Mouse (Mus musculus): Measurements from ENCODE around the gene Tbc1d30. TPM values are rescaled to one million over a fixed set of nuclear protein-coding genes. Genes with fewer than 3 reads are reported as not detected.

Gene Tbc1d30
- polyA plus RNA-seq, 1 experiment from 2014 or later, result 2.8 TPM

DNA sequence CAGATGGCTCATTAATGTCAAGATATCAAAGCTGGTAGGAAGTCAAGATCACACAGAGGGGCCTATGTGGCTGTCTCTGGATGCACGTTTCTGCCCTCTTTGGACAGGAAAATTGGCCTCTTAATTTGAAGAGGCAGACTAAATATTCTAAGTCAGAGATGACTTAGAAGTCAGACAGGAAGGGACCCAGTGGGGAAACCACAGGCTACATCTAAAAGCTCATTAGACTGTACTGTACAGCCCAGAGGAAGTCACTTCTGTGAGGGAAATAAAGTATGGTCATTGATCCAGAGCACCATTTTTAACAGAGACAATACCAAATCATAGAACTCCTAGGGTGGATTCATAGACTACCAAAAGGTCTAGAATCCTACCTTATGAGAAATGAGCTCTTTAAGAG is 76.1 kb downstream of the Tbc1d30 start:
- no peak overlapping the region for H3K4me3 ChIP-seq (ENCODE audit: low read depth, low read length)
- ATAC-seq (ENCODE audit: low FRiP score), result no peak
- H3K9ac ChIP-seq (ENCODE audit: low read length), result no peak overlapping the region
- no peaks in the 10 kb centered on the region for H3K27me3 ChIP-seq (ENCODE audit: control insufficient read depth, insufficient read depth, low read length)
- H3K4me2 ChIP-seq, result no peak overlapping the region
- no peaks in the 10 kb centered on the region for H3K4me1 ChIP-seq (ENCODE audit: control insufficient read depth, insufficient read depth, low read length)
- 84% methylated on average over 1 of the region's 1 CpGs for WGBS
- no peak for DNase-seq (ENCODE audit: low spot score, missing footprints)
- H3K27ac ChIP-seq (ENCODE audit: low read depth, low read length), result no peak overlapping the region
- no peaks in the 10 kb centered on the region for H3K36me3 ChIP-seq (ENCODE audit: control insufficient read depth, insufficient read depth, low read length)
- H3K9me3 ChIP-seq (ENCODE audit: control insufficient read depth, low read length), result no peaks in the 10 kb centered on the region

- Histone ChIP-seq H3K4me2 (no peak overlapping the region), H3K27ac (ENCODE audit: low read depth, low read length) (no peak overlapping the region), H3K27me3 (ENCODE audit: control insufficient read depth, insufficient read depth, low read length) (no peaks in the 10 kb centered on the region), H3K4me1 (ENCODE audit: control insufficient read depth, insufficient read depth, low read length) (no peaks in the 10 kb centered on the region), H3K4me3 (ENCODE audit: low read depth, low read length) (no peak overlapping the region), H3K9ac (ENCODE audit: low read length) (no peak overlapping the region), H3K9me3 (ENCODE audit: control insufficient read depth, low read length) (no peaks in the 10 kb centered on the region), H3K36me3 (ENCODE audit: control insufficient read depth, insufficient read depth, low read length) (0 out of 2 replicates have a peak, but pooled peaks cover 3% of the 10 kb centered on the region)
- ATAC-seq (ENCODE audit: low FRiP score) (no peak), DNase-seq (ENCODE audit: low spot score, missing footprints) (peak; percentile 21)
- 84% methylated on average over 8 of the region's 8 CpGs for WGBS
Measured at GRCm38 (mm10) chr10:121271002-121271401, 80.1 kb downstream of the Tbc1d30 start.

DNA sequence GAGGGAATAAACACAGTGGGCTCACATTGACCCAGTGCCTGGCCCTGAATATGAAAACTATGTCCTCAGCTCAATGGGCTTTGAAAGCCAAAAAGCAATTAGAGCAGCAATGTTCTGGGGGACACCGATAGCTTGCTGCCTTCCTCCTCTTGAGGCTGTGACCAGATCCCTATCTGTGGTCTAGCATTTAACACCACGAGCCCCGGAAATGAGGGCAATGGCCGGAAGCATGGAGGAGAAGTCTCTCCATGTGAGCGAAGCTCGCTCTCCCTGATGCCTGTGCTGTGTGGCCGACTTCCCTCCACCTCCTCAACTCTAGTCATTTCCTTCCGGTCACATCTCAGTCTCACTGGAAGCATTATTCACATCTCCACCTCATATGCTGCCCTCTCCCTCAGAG is 82.3 kb downstream of the Tbc1d30 start:
- Histone ChIP-seq H3K4me2 (no peak overlapping the region), H3K4me1 (ENCODE audit: control insufficient read depth, insufficient read depth, low read length) (no peaks in the 10 kb centered on the region), H3K9me3 (ENCODE audit: control insufficient read depth, low read length) (no peaks in the 10 kb centered on the region), H3K36me3 (ENCODE audit: control insufficient read depth, insufficient read depth, low read length) (0 out of 2 replicates have a peak, but pooled peaks cover 3% of the 10 kb centered on the region), H3K4me3 (ENCODE audit: low read depth, low read length) (no peak overlapping the region), H3K27ac (ENCODE audit: low read depth, low read length) (no peak overlapping the region), H3K9ac (ENCODE audit: low read length) (no peak overlapping the region), H3K27me3 (ENCODE audit: control insufficient read depth, insufficient read depth, low read length) (no peaks in the 10 kb centered on the region)
- ATAC-seq (ENCODE audit: low FRiP score), result no peak
- DNase-seq (ENCODE audit: low spot score, missing footprints), result no peak
- 88% methylated on average over 8 of the region's 8 CpGs for WGBS

- H3K27ac ChIP-seq (ENCODE audit: low read depth, low read length), result no peak overlapping the region
- peak; percentile 61 for DNase-seq (ENCODE audit: low spot score, missing footprints)
- 0 out of 2 replicates have a peak, but pooled peaks cover 3% of the 10 kb centered on the region for H3K36me3 ChIP-seq (ENCODE audit: control insufficient read depth, insufficient read depth, low read length)
- ATAC-seq (ENCODE audit: low FRiP score), result no peak
- H3K27me3 ChIP-seq (ENCODE audit: control insufficient read depth, insufficient read depth, low read length), result no peaks in the 10 kb centered on the region
- H3K4me3 ChIP-seq (ENCODE audit: low read depth, low read length), result no peak overlapping the region
- H3K4me2 ChIP-seq, result no peak overlapping the region
- H3K9me3 ChIP-seq (ENCODE audit: control insufficient read depth, low read length), result no peaks in the 10 kb centered on the region
- 87% methylated on average over 7 of the region's 7 CpGs for WGBS
- H3K9ac ChIP-seq (ENCODE audit: low read length), result no peak overlapping the region
- no peaks in the 10 kb centered on the region for H3K4me1 ChIP-seq (ENCODE audit: control insufficient read depth, insufficient read depth, low read length)
Measured at GRCm38 (mm10) chr10:121264204-121264575, 86.9 kb downstream of the Tbc1d30 start.

GRCm38 (mm10) chr10:121263520-121264203 is 87.4 kb downstream of the Tbc1d30 start:
- Histone ChIP-seq H3K27ac (ENCODE audit: low read depth, low read length) (no peak overlapping the region), H3K27me3 (ENCODE audit: control insufficient read depth, insufficient read depth, low read length) (no peaks in the 10 kb centered on the region), H3K9me3 (ENCODE audit: control insufficient read depth, low read length) (no peaks in the 10 kb centered on the region), H3K36me3 (ENCODE audit: control insufficient read depth, insufficient read depth, low read length) (0 out of 2 replicates have a peak, but pooled peaks cover 3% of the 10 kb centered on the region), H3K4me3 (ENCODE audit: low read depth, low read length) (no peak overlapping the region), H3K9ac (ENCODE audit: low read length) (no peak overlapping the region), H3K4me1 (ENCODE audit: control insufficient read depth, insufficient read depth, low read length) (no peaks in the 10 kb centered on the region), H3K4me2 (no peak overlapping the region)
- no peak for DNase-seq (ENCODE audit: low spot score, missing footprints)
- WGBS, result 91% methylated on average over 21 of the region's 21 CpGs
- no peak for ATAC-seq (ENCODE audit: low FRiP score)

DNA sequence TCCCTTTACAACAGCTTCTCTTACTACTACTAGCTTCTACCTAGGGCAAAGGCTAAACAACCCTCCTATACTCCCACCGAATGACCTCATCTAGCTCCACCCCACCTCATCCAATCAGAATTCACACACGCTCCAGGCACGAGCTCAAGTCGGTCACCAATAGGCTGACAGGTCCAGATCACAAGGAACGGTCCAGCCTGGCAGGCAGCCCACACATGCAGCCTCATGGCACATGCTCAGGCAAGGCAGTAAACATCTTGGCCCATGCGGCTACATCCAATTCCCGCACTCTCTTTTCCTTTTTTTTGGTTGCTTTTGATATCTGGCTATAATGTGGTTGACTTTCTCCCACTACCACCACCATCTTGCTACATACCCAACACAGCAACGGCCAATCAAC is 88.9 kb downstream of the Tbc1d30 start:
- no peak for DNase-seq (ENCODE audit: low spot score, missing footprints)
- no peaks in the 10 kb centered on the region for H3K27me3 ChIP-seq (ENCODE audit: control insufficient read depth, insufficient read depth, low read length)

GRCm38 (mm10) chr10:121261036-121261592 is 90.0 kb downstream of the Tbc1d30 start:
- Histone ChIP-seq H3K27me3 (ENCODE audit: control insufficient read depth, insufficient read depth, low read length) (no peaks in the 10 kb centered on the region), H3K4me1 (ENCODE audit: control insufficient read depth, insufficient read depth, low read length) (no peaks in the 10 kb centered on the region), H3K36me3 (ENCODE audit: control insufficient read depth, insufficient read depth, low read length) (no peaks in the 10 kb centered on the region), H3K27ac (ENCODE audit: low read depth, low read length) (no peak overlapping the region), H3K4me3 (ENCODE audit: low read depth, low read length) (no peak overlapping the region), H3K4me2 (no peak overlapping the region), H3K9me3 (ENCODE audit: control insufficient read depth, low read length) (no peaks in the 10 kb centered on the region), H3K9ac (ENCODE audit: low read length) (no peak overlapping the region)
- WGBS, result 94% methylated on average over 6 of the region's 6 CpGs
- no peak for ATAC-seq (ENCODE audit: low FRiP score)
- peak; percentile 59 for DNase-seq (ENCODE audit: low spot score, missing footprints)

More for the DNA sequence above, 88.9 kb downstream of the Tbc1d30 start:
- no peak for ATAC-seq (ENCODE audit: low FRiP score)
- Histone ChIP-seq H3K4me3 (ENCODE audit: low read depth, low read length) (no peak overlapping the region), H3K4me1 (ENCODE audit: control insufficient read depth, insufficient read depth, low read length) (no peaks in the 10 kb centered on the region), H3K9me3 (ENCODE audit: control insufficient read depth, low read length) (no peaks in the 10 kb centered on the region), H3K36me3 (ENCODE audit: control insufficient read depth, insufficient read depth, low read length) (0 out of 2 replicates have a peak, but pooled peaks cover 3% of the 10 kb centered on the region), H3K4me2 (no peak overlapping the region), H3K27ac (ENCODE audit: low read depth, low read length) (no peak overlapping the region), H3K9ac (ENCODE audit: low read length) (no peak overlapping the region)
- 94% methylated on average over 8 of the region's 8 CpGs for WGBS

- ATAC-seq (ENCODE audit: low FRiP score), result peak; percentile 77
Measured at GRCm38 (mm10) chr10:121256115-121256825, 94.8 kb downstream of the Tbc1d30 start.

GRCm38 (mm10) chr10:121255465-121255864 is 95.6 kb downstream of the Tbc1d30 start:
- 94% methylated on average over 5 of the region's 5 CpGs for WGBS
- no peaks in the 10 kb centered on the region for H3K9me3 ChIP-seq (ENCODE audit: control insufficient read depth, low read length)
- no peak overlapping the region for H3K27ac ChIP-seq (ENCODE audit: low read depth, low read length)
- DNase-seq (ENCODE audit: low spot score, missing footprints) (peak; percentile 73), ATAC-seq (ENCODE audit: low FRiP score) (no peak)
- H3K4me3 ChIP-seq (ENCODE audit: low read depth, low read length), result no peak overlapping the region
- 0 out of 2 replicates have a peak, but pooled peaks cover 2% of the 10 kb centered on the region for H3K27me3 ChIP-seq (ENCODE audit: control insufficient read depth, insufficient read depth, low read length)
- no peaks in the 10 kb centered on the region for H3K4me1 ChIP-seq (ENCODE audit: control insufficient read depth, insufficient read depth, low read length)
- no peaks in the 10 kb centered on the region for H3K36me3 ChIP-seq (ENCODE audit: control insufficient read depth, insufficient read depth, low read length)
- no peak overlapping the region for H3K9ac ChIP-seq (ENCODE audit: low read length)
- no peak overlapping the region for H3K4me2 ChIP-seq

More at GRCm38 (mm10) chr10:121256115-121256825, 94.8 kb downstream of the Tbc1d30 start:
- Histone ChIP-seq H3K27me3 (ENCODE audit: control insufficient read depth, insufficient read depth, low read length) (0 out of 2 replicates have a peak, but pooled peaks cover 2% of the 10 kb centered on the region), H3K36me3 (ENCODE audit: control insufficient read depth, insufficient read depth, low read length) (no peaks in the 10 kb centered on the region), H3K4me2 (no peak overlapping the region), H3K4me1 (ENCODE audit: control insufficient read depth, insufficient read depth, low read length) (no peaks in the 10 kb centered on the region), H3K4me3 (ENCODE audit: low read depth, low read length) (no peak overlapping the region), H3K9ac (ENCODE audit: low read length) (no peak overlapping the region), H3K9me3 (ENCODE audit: control insufficient read depth, low read length) (no peaks in the 10 kb centered on the region), H3K27ac (ENCODE audit: low read depth, low read length) (no peak overlapping the region)
- DNase-seq (ENCODE audit: low spot score, missing footprints), result peak; percentile 98
- WGBS, result 27% methylated on average over 17 of the region's 17 CpGs
